Mouse (Mus musculus) liver, postnatal 0 days (tissue): ENCODE results near the gene Znrf3. TPM values are rescaled to one million over a fixed set of nuclear protein-coding genes. Genes with fewer than 3 reads are reported as not detected.

ENCODE experiments used
- ATAC-seq: fragments of 200-750 bp; cut with Nextera tagmentation; 2 replicates; pipeline ENCODE4 v1.8.0; 2017; ENCODE audit warnings: mild to moderate bottlenecking, moderate library complexity
- DNase-seq: peaks from one replicate; pipeline ENCODE4 v3.0.0-alpha.2; 2016
- H3K27ac ChIP-seq: fragments of 300-500 bp; sonication (generic); 2 replicates; pipeline ENCODE4 v1.5.1; 2014; ENCODE audit warnings: antibody characterized with exemption, moderate library complexity, mild to moderate bottlenecking, low read depth
- H3K27me3 ChIP-seq: fragments of 300-500 bp; sonication (generic); 2 replicates; pipeline ENCODE4 v1.6.1; 2014; ENCODE audit warnings: low read length, control low read depth, mixed read lengths; ENCODE audit not compliant: insufficient read depth
- H3K36me3 ChIP-seq: fragments of 300-500 bp; sonication (generic); replicated peaks from 2 replicates; pipeline ENCODE4 v1.6.1; 2014; ENCODE audit warnings: mild to moderate bottlenecking, control low read depth, low read length, moderate library complexity, mixed read lengths; ENCODE audit not compliant: insufficient read depth
- H3K4me1 ChIP-seq: fragments of 300-500 bp; sonication (generic); 2 replicates; pipeline ENCODE4 v1.6.1; 2014; ENCODE audit warnings: antibody characterized with exemption, mild to moderate bottlenecking, control low read depth; ENCODE audit not compliant: insufficient read depth
- H3K4me2 ChIP-seq: fragments of 300-500 bp; sonication (generic); 2 replicates; pipeline ENCODE4 v1.6.1; 2014; ENCODE audit warnings: low read depth, mild to moderate bottlenecking, low read length, moderate library complexity, mixed read lengths
- H3K4me3 ChIP-seq: fragments of 300-500 bp; sonication (generic); 2 replicates; pipeline ENCODE4 v1.5.1; 2014; ENCODE audit warnings: low read depth, low read length
- H3K9ac ChIP-seq: fragments of 300-500 bp; sonication (generic); replicated peaks from 2 replicates; pipeline ENCODE4 v1.6.1; 2014; ENCODE audit warnings: mild to moderate bottlenecking, moderate library complexity
- H3K9me3 ChIP-seq: fragments of 300-500 bp; sonication (generic); 2 replicates; pipeline ENCODE4 v1.6.1; 2016; ENCODE audit warnings: mild to moderate bottlenecking, control low read depth, low read length, mixed read lengths
- CTCF ChIP-seq: sonication (generic); IDR thresholded peaks from 2 replicates; pipeline ENCODE4 v1.5.1; 2016; ENCODE audit warnings: antibody characterized with exemption, low read depth
- EP300 ChIP-seq: IDR thresholded peaks from 2 replicates; pipeline ENCODE4 v1.6.1; 2016; ENCODE audit warnings: antibody characterized with exemption, low read depth, mild to moderate bottlenecking
- WGBS: fragments of 180-500 bp; shearing (Covaris S2); extraction: QIAGEN DNeasy Blood & Tissue Kit; methylation state at CpG from one replicate; pipeline ENCODE4 v1.1.7; 2014; ENCODE audit not compliant: insufficient replicate concordance; 5-methylcytosine and 5-hydroxymethylcytosine counted together
- polyA plus RNA-seq: library from polyadenylated mRNA; unstranded; fragments of >200 nt; fragmentation: Nextera tagmentation; extraction: Ambion mirVana; gene quantifications from 2 replicates; pipeline ENCODE4 v1.2.1, GENCODE M21; 2015

Znrf3 gene
- polyA plus RNA-seq, 1 experiment from 2014 or later, result 4.5 TPM

DNA sequence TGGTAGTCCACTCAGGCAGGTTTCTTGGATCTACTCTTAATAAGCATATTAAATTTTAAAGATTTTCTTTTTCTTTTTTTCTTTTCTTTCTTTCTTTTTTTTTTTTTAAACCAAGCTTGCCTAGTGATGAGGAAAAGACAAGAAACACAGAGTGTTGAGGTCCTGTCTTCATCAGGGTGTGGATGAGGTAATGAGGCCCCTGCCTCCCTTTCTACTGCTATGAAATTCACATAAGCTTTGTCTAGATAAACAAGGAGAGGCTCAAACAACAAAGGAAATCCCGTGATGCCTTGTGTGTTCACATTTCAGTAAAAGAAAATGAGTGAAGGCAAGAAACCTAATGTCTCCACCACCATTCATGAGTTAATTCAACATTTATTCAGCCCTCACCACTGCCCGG is 196.4 kb downstream of the Znrf3 start:
- Histone ChIP-seq H3K9ac (no peak overlapping the region), H3K9me3 (no peaks in the 10 kb centered on the region), H3K27ac (no peak overlapping the region), H3K27me3 (no peaks in the 10 kb centered on the region), H3K4me1 (peaks cover 3% of the 10 kb centered on the region; the same call in 1 of the 2 replicates), H3K4me3 (no peak overlapping the region), H3K36me3 (no peaks in the 10 kb centered on the region), H3K4me2 (no peak overlapping the region)
- DNase-seq, result no peak
- WGBS, result 66% methylated on average over 2 of the region's 2 CpGs
- TF ChIP-seq EP300 (no peak), CTCF (no peak)
- ATAC-seq, result no peak

DNA sequence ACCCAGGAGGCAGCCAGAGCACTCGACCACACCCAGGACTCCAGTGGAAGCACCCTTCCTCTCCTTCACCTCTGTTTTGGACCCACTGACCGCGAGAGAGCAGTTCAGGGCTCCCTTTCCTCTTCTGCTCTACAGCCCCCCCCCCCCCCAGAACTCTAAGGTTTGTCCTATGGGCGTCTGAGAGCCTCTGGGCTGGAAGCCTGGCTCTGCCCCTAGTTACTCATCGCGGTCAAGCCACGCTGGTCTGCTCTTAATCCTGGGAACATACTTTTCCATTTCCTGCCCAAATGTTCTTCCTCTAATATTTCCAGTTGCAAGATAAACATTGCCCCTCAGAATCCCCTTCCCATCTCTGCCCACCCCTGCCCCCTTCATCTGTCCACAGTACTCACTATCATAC is 199.2 kb downstream of the Znrf3 start:
- H3K27me3 ChIP-seq, result no peaks in the 10 kb centered on the region
- TF ChIP-seq CTCF, result no peak
- no peak for TF ChIP-seq EP300
- H3K9me3 ChIP-seq, result no peaks in the 10 kb centered on the region
- DNase-seq, result no peak
- no peak overlapping the region for H3K27ac ChIP-seq
- WGBS, result 64% methylated on average over 7 of the region's 7 CpGs
- no peaks in the 10 kb centered on the region for H3K36me3 ChIP-seq
- no peak overlapping the region for H3K9ac ChIP-seq
- H3K4me1 ChIP-seq, result peaks cover 3% of the 10 kb centered on the region; the same call in 1 of the 2 replicates
- H3K4me3 ChIP-seq, result no peak overlapping the region
- no peak overlapping the region for H3K4me2 ChIP-seq
- ATAC-seq, result no peak

DNA sequence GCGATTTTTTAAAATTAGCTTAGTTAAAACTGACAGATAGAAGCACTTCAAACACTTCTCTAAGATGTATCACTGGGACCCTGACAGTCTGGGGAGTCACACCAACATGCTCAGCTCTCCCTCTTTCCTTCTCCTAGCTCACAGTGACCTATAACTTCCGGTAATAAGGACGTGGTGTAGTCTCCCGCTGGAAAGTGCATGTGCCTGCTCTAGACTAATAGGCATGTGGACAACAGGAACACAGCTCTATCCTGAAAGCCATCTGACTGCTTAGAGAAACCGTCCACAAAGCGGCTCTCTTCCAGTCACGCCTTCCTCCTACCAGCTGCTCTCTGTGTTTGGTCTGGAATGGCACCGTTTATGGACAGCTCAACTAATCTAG is 199.9 kb downstream of the Znrf3 start:
- 58% methylated on average over 8 of the region's 8 CpGs for WGBS
- DNase-seq (no peak), ATAC-seq (no peak)
- no peak for TF ChIP-seq CTCF
- no peak for TF ChIP-seq EP300
- H3K27me3 ChIP-seq, result no peaks in the 10 kb centered on the region
- no peaks in the 10 kb centered on the region for H3K36me3 ChIP-seq
- H3K4me3 ChIP-seq, result no peak overlapping the region
- peaks cover 3% of the 10 kb centered on the region; the same call in 1 of the 2 replicates for H3K4me1 ChIP-seq
- H3K9ac ChIP-seq, result no peak overlapping the region
- no peaks in the 10 kb centered on the region for H3K9me3 ChIP-seq
- H3K27ac ChIP-seq, result no peak overlapping the region
- H3K4me2 ChIP-seq, result no peak overlapping the region

DNA sequence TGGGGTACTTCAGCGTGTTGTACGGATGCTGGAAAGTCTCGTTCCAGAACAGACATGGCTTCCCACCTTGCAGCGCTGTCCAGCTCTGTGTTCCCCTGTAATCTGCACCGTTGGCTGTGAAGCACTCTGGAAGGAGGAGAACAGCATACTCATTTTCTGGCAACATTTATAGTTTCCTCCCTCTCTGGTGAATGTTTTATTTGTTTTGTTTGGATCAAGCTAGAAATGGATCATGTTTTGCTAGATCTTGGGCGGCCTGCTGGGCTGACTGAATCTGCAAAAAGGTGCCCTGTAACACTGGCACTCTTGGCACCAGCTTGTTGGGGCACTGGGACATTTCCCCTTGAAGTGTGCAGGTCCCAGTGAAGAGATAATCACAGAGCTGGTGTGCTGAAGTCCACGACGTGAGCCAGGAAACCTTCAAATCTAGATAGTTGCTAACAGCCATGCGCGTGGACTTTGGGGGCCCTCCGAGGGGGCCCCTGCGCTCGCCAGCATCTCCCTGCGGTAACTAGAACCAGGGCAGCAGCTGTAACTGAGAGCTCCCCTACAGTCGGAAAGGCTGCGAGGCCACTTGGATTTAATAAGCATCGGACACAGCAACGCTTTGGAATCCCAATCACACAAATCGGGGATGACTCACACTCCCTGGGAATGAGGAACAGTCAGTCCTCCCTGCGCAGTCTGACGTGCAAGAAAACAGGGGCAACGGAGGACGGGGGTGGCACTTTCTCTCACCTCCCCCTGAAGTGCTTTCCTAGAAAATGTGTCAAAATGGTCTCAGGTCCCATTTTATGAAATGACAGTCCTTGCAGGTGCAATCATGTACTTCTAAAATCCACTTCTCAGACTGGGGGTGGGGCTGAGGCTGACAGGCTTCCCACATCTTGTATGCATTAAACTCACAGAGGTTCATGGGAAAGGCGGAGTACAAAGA is 200.6 kb downstream of the Znrf3 start:
- Histone ChIP-seq H3K4me3 (no peak overlapping the region), H3K9ac (no peak overlapping the region), H3K27me3 (no peaks in the 10 kb centered on the region), H3K27ac (no peak overlapping the region), H3K9me3 (no peaks in the 10 kb centered on the region), H3K4me2 (no peak overlapping the region), H3K4me1 (peaks cover 3% of the 10 kb centered on the region; the same call in 1 of the 2 replicates), H3K36me3 (no peaks in the 10 kb centered on the region; the same call in 1 of the 2 replicates)
- DNase-seq (no peak), ATAC-seq (no peak)
- TF ChIP-seq EP300 (no peak), CTCF (no peak)
- WGBS, result 63% methylated on average over 24 of the region's 24 CpGs

DNA sequence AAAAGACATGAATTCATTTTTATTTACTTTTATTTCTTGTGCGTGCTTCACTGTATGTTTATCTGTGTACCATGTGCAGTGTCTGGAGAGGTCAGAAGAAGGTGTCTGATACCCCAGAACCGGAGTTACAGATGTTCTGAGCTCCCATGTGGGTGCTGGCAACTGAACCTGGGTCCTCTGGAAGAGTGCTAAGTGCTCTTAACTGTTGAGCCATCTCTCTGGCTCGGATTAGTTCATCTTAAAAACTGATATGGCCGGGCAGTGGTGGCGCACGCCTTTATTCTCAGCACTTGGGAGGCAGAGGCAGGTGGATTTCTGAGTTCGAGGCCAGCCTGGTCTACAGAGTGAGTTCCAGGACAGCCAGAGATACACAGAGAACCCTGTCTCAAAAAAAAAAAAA is 201.4 kb downstream of the Znrf3 start:
- DNase-seq, result no peak
- H3K4me2 ChIP-seq, result no peak overlapping the region
- no peaks in the 10 kb centered on the region for H3K9me3 ChIP-seq
- 81% methylated on average over 7 of the region's 7 CpGs for WGBS
- H3K9ac ChIP-seq, result no peak overlapping the region
- no peaks in the 10 kb centered on the region; the same call in 1 of the 2 replicates for H3K36me3 ChIP-seq
- H3K27me3 ChIP-seq, result no peaks in the 10 kb centered on the region
- no peak overlapping the region for H3K27ac ChIP-seq
- no peak overlapping the region for H3K4me3 ChIP-seq
- no peak for TF ChIP-seq CTCF
- TF ChIP-seq EP300, result no peak
- H3K4me1 ChIP-seq, result peaks cover 3% of the 10 kb centered on the region; the same call in 1 of the 2 replicates
- ATAC-seq, result no peak

DNA sequence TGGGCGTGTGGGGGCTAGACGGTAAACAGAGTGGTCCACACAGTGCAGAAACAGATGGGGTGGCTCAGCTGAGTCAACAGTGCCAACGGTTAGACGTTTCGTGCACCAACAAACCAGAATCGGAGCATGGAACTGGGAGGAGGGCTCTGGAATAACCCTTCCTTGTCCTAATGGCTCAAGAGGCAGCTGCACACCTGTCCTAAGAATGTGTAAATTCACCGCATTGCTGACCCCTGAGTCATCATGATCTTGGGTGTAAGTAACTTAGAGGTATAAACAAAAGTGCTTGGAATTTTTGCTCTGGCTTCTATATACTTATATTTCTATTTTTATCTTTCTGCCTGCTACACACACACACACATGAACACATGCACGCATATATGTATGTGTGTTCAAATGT is 202.5 kb downstream of the Znrf3 start:
- H3K9me3 ChIP-seq, result no peaks in the 10 kb centered on the region
- no peak overlapping the region for H3K9ac ChIP-seq
- H3K4me1 ChIP-seq, result peaks cover 3% of the 10 kb centered on the region; the same call in 1 of the 2 replicates
- H3K36me3 ChIP-seq, result no peaks in the 10 kb centered on the region; the same call in 1 of the 2 replicates
- no peaks in the 10 kb centered on the region for H3K27me3 ChIP-seq
- no peak overlapping the region for H3K4me3 ChIP-seq
- H3K27ac ChIP-seq, result no peak overlapping the region
- WGBS, result 79% methylated on average over 8 of the region's 8 CpGs
- ATAC-seq (no peak), DNase-seq (no peak)
- TF ChIP-seq EP300 (no peak), CTCF (no peak)
- no peak overlapping the region for H3K4me2 ChIP-seq
